Mouse (Mus musculus) kidney, embryonic 16.5 days (tissue): ENCODE measurements at regions not wholly inside any gene's neighbourhood (a gene's known extent, or its start where the extent isn't known, plus 50 kb on each side); places are given as distances from the start of the nearest gene placed in this dataset.

Source experiments
- ATAC-seq: fragments of 200-750 bp; cut with Nextera tagmentation; 2 replicates; pipeline ENCODE4 v1.8.0; 2017; ENCODE audit warnings: moderate TSS enrichment; ENCODE audit not compliant: low FRiP score, low TSS enrichment
- H3K27ac ChIP-seq: fragments of 300-500 bp; sonication (generic); 2 replicates; pipeline ENCODE4 v1.5.1; 2014; ENCODE audit warnings: low read length
- H3K27me3 ChIP-seq: fragments of 300-500 bp; sonication (generic); 2 replicates; pipeline ENCODE4 v1.6.1; 2014; ENCODE audit warnings: low read length, control low read depth, mixed read lengths; ENCODE audit not compliant: insufficient read depth
- H3K36me3 ChIP-seq: fragments of 300-500 bp; sonication (generic); 2 replicates; pipeline ENCODE4 v1.6.1; 2014; ENCODE audit warnings: low read length, control low read depth, mixed read lengths; ENCODE audit not compliant: insufficient read depth
- H3K4me1 ChIP-seq: fragments of 300-500 bp; sonication (generic); 2 replicates; pipeline ENCODE4 v1.6.1; 2014; ENCODE audit warnings: low read length, control low read depth, mixed read lengths; ENCODE audit not compliant: insufficient read depth
- H3K4me2 ChIP-seq: fragments of 300-500 bp; sonication (generic); replicated peaks from 2 replicates; pipeline ENCODE4 v1.6.1; 2014; ENCODE audit warnings: low read depth, low read length
- H3K4me3 ChIP-seq: fragments of 300-500 bp; sonication (generic); 2 replicates; pipeline ENCODE4 v1.5.1; 2014; ENCODE audit warnings: mild to moderate bottlenecking, low read length
- H3K9ac ChIP-seq: fragments of 300-500 bp; sonication (generic); replicated peaks from 2 replicates; pipeline ENCODE4 v1.6.1; 2014; ENCODE audit warnings: low read length
- H3K9me3 ChIP-seq: fragments of 300-500 bp; sonication (generic); 2 replicates; pipeline ENCODE4 v1.6.1; 2016; ENCODE audit warnings: low read length, control low read depth
- WGBS: fragments of 180-500 bp; shearing (Covaris S2); extraction: QIAGEN DNeasy Blood & Tissue Kit; methylation state at CpG from one replicate; pipeline ENCODE4 v1.1.7; 2014; 5-methylcytosine and 5-hydroxymethylcytosine counted together

DNA sequence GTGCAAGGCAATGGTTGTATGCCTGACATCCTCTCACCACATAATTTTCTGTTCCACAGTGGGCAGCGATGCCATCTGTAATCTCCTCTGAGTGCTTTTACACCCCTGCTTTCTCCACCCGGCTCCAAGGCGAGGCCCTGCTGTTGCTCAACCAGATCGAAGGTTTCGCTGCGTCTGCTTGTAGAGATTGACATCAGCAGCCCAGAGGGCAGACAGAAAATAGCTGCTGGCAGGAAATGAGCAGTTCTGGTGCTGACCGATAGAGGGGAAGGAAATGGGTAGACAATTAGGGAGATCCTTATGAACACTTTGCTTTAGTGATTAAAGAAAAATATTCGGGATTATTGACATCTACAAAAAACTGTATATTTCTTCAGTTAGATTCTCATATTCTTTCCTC, 155.3 kb upstream of the Prickle1 start:
- ATAC-seq, result no peak

DNA sequence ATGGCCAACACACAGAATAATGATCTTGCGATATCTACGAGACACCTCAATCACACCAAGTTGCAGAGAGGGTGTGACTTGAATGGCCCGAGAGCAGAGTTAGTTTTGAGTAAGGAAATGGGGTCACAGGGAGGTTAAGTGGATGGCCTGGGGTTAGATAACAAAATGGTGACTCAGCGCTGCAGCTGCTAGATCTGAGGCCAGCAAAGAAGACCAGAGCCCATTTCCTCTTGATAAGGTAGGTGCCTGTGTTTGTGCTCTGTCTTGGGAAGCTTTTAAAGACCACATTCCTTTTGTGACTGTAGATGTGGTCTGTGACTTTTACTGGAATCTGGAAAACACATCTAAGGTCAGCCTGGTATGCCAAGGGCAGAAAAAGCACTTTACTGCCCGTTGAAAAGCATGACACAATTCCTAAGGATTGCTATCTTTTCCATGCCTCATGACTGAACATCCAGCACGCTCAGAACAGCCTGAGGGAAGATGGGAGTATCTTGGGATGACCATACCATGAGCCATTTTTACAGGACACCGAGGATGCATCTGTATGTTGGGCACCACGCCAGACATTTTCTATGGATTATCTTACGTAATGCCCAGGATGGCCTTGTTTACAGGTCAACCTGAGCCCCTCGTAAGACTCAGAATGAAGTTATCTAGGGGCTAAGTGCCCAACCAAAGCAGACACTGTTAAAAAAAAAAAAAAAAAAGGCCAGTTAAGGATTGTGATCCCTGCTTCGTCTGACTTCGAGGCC, 148.7 kb upstream of the Prickle1 start:
- Histone ChIP-seq H3K27me3 (no peaks in the 10 kb centered on the region), H3K27ac (no peak overlapping the region), H3K9ac (no peak overlapping the region), H3K4me2 (no peak overlapping the region), H3K9me3 (no peaks in the 10 kb centered on the region), H3K4me1 (peaks cover 6% of the 10 kb centered on the region; the same call in 1 of the 2 replicates), H3K4me3 (no peak overlapping the region), H3K36me3 (no peaks in the 10 kb centered on the region)
- no peak for ATAC-seq
- WGBS, result 49% methylated on average over 12 of the region's 12 CpGs

More for the DNA sequence above, 155.3 kb upstream of the Prickle1 start:
- Histone ChIP-seq H3K4me1 (peaks cover 7% of the 10 kb centered on the region; the same call in 1 of the 2 replicates), H3K27ac (no peak overlapping the region), H3K27me3 (no peaks in the 10 kb centered on the region), H3K4me3 (no peak overlapping the region), H3K9ac (no peak overlapping the region), H3K36me3 (no peaks in the 10 kb centered on the region), H3K9me3 (no peaks in the 10 kb centered on the region; the same call in 1 of the 2 replicates), H3K4me2 (no peak overlapping the region; the same call in 1 of the 2 replicates)
- WGBS, result 16% methylated on average over 8 of the region's 8 CpGs

DNA sequence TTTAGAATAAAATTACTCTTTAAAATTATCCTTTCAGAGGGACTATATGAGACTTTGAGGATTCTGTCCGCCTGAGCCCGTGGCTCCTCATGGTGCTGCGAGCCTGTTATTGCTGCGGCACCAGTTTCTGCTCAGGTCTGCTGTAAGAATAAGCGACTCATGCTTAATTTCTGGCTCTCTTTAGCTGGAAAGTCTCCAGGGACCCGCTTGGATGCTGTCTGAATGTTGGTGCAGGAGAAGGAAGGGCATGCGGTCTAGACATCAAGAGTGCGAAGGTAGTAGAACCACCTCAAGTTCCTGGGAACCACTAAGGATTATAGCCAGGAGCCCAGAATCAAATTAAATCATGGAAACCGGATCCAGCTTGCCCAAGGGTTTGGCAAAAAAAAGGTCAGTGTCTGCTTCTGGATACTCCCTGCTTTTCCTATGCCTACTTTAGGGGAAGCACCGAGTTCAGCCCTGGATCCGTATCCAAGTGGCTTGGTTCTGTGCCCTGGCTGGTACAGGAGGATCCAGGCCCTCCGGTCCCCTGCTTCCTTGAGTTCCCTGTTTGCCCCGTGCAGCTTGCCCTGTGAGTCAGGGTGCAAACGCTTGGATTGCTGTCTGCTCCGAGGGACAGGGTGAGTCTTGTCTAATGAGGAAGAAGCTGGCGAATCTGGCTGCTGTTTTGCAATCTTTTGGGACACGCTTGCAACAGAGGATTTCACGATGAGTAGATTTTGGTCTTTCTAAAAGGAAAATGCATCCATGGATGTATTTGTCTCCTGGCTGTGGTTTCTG, 138.2 kb upstream of the Prickle1 start:
- H3K9ac ChIP-seq, result no peak overlapping the region
- WGBS, result 75% methylated on average over 18 of the region's 18 CpGs
- no peak overlapping the region for H3K27ac ChIP-seq
- H3K27me3 ChIP-seq, result no peaks in the 10 kb centered on the region
- H3K4me2 ChIP-seq, result no peak overlapping the region
- H3K36me3 ChIP-seq, result no peaks in the 10 kb centered on the region
- ATAC-seq, result no peak
- no peaks in the 10 kb centered on the region for H3K4me1 ChIP-seq
- H3K4me3 ChIP-seq, result no peak overlapping the region
- H3K9me3 ChIP-seq, result no peaks in the 10 kb centered on the region

DNA sequence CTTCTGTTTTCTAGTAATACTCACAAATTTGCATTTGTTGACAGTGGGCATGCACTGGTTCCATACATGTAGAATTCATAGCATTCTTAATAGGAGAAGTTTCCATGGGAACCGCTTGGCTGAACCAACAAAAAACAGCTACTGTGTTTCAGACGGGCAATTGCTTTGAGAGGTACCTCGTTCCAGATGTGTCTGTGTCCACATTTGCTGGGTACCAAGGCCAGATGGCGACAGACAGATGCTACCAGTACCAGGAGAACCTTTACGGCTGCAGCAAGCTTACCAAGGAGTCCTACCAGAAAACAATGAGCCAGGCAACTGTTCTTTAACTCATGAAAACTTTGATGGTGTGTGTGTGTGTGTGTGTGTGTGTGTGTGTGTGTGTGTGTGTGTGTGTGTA, 137.1 kb upstream of the Prickle1 start:
- H3K27ac ChIP-seq, result no peak overlapping the region
- H3K9me3 ChIP-seq, result no peaks in the 10 kb centered on the region
- no peaks in the 10 kb centered on the region for H3K36me3 ChIP-seq
- no peaks in the 10 kb centered on the region for H3K4me1 ChIP-seq
- no peak overlapping the region for H3K4me3 ChIP-seq
- H3K27me3 ChIP-seq, result no peaks in the 10 kb centered on the region
- no peak overlapping the region for H3K9ac ChIP-seq
- H3K4me2 ChIP-seq, result no peak overlapping the region
- ATAC-seq, result no peak
- WGBS, result 72% methylated on average over 5 of the region's 5 CpGs

DNA sequence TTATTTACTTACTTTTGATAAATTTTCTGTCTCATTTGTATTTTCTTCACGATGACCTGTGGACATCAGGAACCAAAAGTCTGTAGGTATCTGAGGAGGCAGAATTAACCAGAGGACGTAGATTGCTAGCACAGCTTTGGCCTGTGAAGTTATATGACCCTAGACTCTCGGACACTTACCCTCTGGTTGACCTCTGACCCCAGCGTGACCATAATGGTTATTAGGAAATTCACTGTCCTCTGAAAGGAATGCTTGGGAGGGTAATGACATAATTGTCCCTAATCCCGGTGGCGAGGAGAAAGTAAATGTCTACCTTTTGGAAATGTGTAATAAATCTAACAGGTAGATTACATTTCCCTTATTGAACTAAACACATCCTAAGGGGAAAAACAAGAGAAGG, 135.5 kb upstream of the Prickle1 start:
- Histone ChIP-seq H3K4me2 (no peak overlapping the region), H3K9me3 (no peaks in the 10 kb centered on the region), H3K9ac (no peak overlapping the region), H3K27me3 (no peaks in the 10 kb centered on the region), H3K4me3 (no peak overlapping the region), H3K36me3 (no peaks in the 10 kb centered on the region), H3K4me1 (no peaks in the 10 kb centered on the region), H3K27ac (no peak overlapping the region)
- no peak for ATAC-seq
- WGBS, result 46% methylated on average over 6 of the region's 6 CpGs

DNA sequence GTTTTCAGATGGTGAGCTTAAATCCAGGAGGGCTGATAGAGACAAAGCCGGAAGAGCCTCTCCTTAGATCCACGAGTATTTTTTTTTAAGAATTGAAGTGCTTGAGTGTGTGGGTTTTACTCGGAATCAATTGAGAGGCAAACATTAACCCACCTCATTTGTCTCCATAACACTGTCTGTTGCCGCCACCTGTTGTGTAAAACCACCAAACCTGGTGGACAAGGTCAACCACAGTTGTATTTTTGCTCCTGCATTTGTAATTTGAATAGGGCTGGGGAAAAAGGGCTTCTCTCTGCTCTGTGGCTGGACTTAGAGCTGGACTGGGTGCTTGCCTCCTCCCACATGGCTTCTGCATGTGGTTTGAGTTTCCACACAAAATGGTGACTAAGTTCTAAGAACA, 119.8 kb upstream of the Prickle1 start:
- H3K27me3 ChIP-seq, result no peaks in the 10 kb centered on the region
- no peaks in the 10 kb centered on the region for H3K36me3 ChIP-seq
- no peak overlapping the region for H3K4me3 ChIP-seq
- H3K4me2 ChIP-seq, result no peak overlapping the region
- no peak overlapping the region for H3K27ac ChIP-seq
- peaks cover 27% of the 10 kb centered on the region for H3K4me1 ChIP-seq
- H3K9ac ChIP-seq, result no peak overlapping the region
- no peaks in the 10 kb centered on the region for H3K9me3 ChIP-seq
- no peak for ATAC-seq
- WGBS, result 25% methylated on average over 4 of the region's 4 CpGs

DNA sequence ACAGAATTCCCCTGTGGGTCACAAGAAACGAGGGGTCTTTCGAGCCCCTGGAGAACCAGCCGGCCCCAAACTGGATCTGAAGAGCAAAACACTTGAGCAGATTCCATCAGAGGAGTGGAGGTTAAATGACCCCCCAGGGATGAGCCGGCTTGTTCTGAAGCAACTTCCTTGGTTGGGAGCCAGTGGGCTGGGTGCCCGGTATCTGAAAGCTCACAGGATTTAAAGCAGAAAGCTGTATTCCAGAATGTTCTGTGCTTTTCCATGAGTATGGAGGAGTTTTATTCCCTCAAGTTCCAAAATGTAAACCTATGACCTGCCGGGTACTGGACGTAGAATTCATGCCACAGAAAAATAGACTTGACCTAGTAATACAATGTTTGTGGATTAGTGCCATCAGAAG, 117.7 kb upstream of the Prickle1 start:
- Histone ChIP-seq H3K27ac (no peak overlapping the region; the same call in 1 of the 2 replicates), H3K4me1 (peaks cover 37% of the 10 kb centered on the region), H3K36me3 (no peaks in the 10 kb centered on the region), H3K9ac (no peak overlapping the region), H3K9me3 (no peaks in the 10 kb centered on the region), H3K4me3 (no peak overlapping the region), H3K27me3 (no peaks in the 10 kb centered on the region), H3K4me2 (no peak overlapping the region)
- ATAC-seq, result no peak
- 73% methylated on average over 7 of the region's 7 CpGs for WGBS

DNA sequence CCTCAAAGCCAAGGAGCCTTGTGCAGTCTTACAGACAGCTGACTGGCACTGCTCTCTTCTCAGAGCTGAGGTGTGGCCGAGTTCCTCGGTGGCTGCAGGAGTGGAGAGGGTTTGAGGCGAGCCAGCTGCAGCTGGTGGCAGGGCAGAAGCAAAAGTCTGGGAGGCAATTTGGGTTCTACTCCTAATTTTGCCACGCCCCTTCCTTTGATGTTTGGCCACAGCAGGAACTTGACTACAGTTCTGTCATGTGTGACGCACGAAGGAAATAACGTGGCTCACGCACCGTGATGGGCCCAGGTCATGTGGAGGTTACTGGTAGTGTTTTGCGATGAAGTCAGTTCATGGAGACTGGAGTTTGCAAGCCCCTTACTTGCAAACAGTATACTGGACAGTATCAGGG, 116.9 kb upstream of the Prickle1 start:
- H3K9me3 ChIP-seq, result no peaks in the 10 kb centered on the region
- no peak for ATAC-seq

DNA sequence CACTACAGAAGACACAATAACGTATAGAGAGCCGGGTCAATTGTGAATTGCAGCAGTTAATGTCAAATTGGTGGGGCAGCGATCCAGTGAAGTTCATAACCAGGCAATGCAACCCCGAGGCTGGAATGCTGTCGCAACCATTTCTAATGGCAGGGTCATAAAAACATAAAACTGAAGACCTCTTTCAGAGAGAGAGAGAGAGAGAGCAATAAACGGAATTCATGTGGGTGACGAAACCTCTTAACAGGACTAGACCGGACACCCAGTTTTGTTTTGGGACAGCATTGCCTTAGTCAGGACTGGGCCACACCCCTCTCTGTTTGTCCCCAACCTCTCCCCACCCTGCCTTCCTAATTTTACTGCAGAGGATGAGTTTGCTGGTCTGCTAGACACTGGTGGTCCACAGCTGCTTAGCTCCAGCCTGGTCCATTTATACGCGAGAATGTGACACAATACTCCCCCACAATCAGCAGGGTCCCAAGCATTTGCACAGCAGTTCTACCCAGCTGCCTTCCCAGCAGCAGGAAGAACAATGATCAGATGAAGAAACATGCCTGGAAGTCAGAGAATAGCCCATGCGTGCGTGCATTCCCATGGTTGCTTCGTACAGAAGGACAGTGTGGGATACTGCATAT, 115.6 kb upstream of the Prickle1 start:
- Histone ChIP-seq H3K4me3 (no peak overlapping the region), H3K27ac (peak overlapping the region; percentile 56), H3K9me3 (no peaks in the 10 kb centered on the region), H3K36me3 (no peaks in the 10 kb centered on the region), H3K27me3 (no peaks in the 10 kb centered on the region), H3K4me1 (peaks cover 55% of the 10 kb centered on the region), H3K9ac (no peak overlapping the region), H3K4me2 (no peak overlapping the region)
- WGBS, result 31% methylated on average over 13 of the region's 13 CpGs
- peak; percentile 40 for ATAC-seq

More for the DNA sequence above, 116.9 kb upstream of the Prickle1 start:
- H3K4me3 ChIP-seq, result no peak overlapping the region
- no peaks in the 10 kb centered on the region for H3K27me3 ChIP-seq
- peaks cover 43% of the 10 kb centered on the region for H3K4me1 ChIP-seq
- H3K4me2 ChIP-seq, result no peak overlapping the region
- peak overlapping the region; percentile 44; the same call in 1 of the 2 replicates for H3K27ac ChIP-seq
- H3K36me3 ChIP-seq, result no peaks in the 10 kb centered on the region
- 0 out of 2 replicates have a peak overlapping the region, but pooled peaks have one; percentile 19 for H3K9ac ChIP-seq
- 26% methylated on average over 10 of the region's 10 CpGs for WGBS
